In genomic region chr1:78821733-78822430, GRCm38 (mm10) we compare ENCODE assay signal across 12 mouse cellular contexts. TPM values are rescaled to one million over a fixed set of nuclear protein-coding genes. Genes with fewer than 3 reads are reported as not detected.
A peak's percentile ranks its signal among the peaks of the same experiment; 100 is the strongest.
DNase-seq lines count a peak whose midpoint lies in the region; ATAC-seq and TF ChIP-seq lines count a peak whose summit lies in the region.
"Had no signal": no experiment of that assay in that cellular context is flagged by ENCODE, and none has a peak within 500 bp of the region (broad histone marks: within the 10 kb centered on the region; RNA-seq: fewer than 3 reads in every experiment).

No protein-coding gene starts in this region.

- no peak for TF ChIP-seq CTCF in forebrain, postnatal 0 days (IDR thresholded peaks at IDR 0.05; ENCODE audit: low read depth)

- H3K9ac ChIP-seq in forebrain, postnatal 0 days: no peak overlapping the region
- no peak overlapping the region for H3K9ac ChIP-seq in forebrain, embryonic 15.5 days (replicated peaks)
- no peak overlapping the region for H3K9ac ChIP-seq in midbrain, embryonic 13.5 days (replicated peaks)
- H3K9ac ChIP-seq in embryonic facial prominence, embryonic 13.5 days: no peak overlapping the region

- no peak overlapping the region for H3K4me3 ChIP-seq in forebrain, postnatal 0 days (ENCODE audit: low read depth, low read length)
- H3K4me3 ChIP-seq in forebrain, embryonic 15.5 days: no peak overlapping the region
- H3K4me3 ChIP-seq in midbrain, embryonic 13.5 days (replicated peaks): no peak overlapping the region
- H3K4me3 ChIP-seq in midbrain, embryonic 10.5 days: no peak overlapping the region
- no peak overlapping the region for H3K4me3 ChIP-seq in embryonic facial prominence, embryonic 13.5 days

- H3K36me3 ChIP-seq in forebrain, postnatal 0 days (ENCODE audit: insufficient read depth): no peaks in the 10 kb centered on the region
- H3K36me3 ChIP-seq in forebrain, embryonic 15.5 days: no peaks in the 10 kb centered on the region
- H3K36me3 ChIP-seq in midbrain, embryonic 13.5 days: no peaks in the 10 kb centered on the region
- no peaks in the 10 kb centered on the region for H3K36me3 ChIP-seq in midbrain, embryonic 10.5 days
- H3K36me3 ChIP-seq in embryonic facial prominence, embryonic 13.5 days: no peaks in the 10 kb centered on the region

- H3K27ac ChIP-seq in forebrain, postnatal 0 days (ENCODE audit: low read depth, low read length): no peak overlapping the region
- H3K27ac ChIP-seq in forebrain, embryonic 15.5 days (replicated peaks): no peak overlapping the region
- H3K27ac ChIP-seq in midbrain, embryonic 13.5 days: no peak overlapping the region
- no peak overlapping the region for H3K27ac ChIP-seq in midbrain, embryonic 10.5 days (replicated peaks)
- peak overlapping the region; percentile 90 for H3K27ac ChIP-seq in embryonic facial prominence, embryonic 13.5 days

- ATAC-seq in forebrain, postnatal 0 days: 0 out of 2 replicates have a peak, but pooled peaks have one; percentile 12
- no peak for ATAC-seq in forebrain, embryonic 15.5 days (replicated peaks)
- peak; percentile 21; the same call in 1 of the 2 replicates for ATAC-seq in midbrain, embryonic 13.5 days
- ATAC-seq in embryonic facial prominence, embryonic 13.5 days (ENCODE audit: insufficient number of reproducible peaks, insufficient read depth, low FRiP score, low TSS enrichment, low read depth): no peak
- ATAC-seq: forebrain, embryonic 14.5 days had no signal

- no peak for DNase-seq in forebrain, postnatal 0 days
- DNase-seq in midbrain, embryonic 10.5 days (ENCODE audit: low spot score): no peak
- peak; percentile 58 for DNase-seq in testis, postnatal 10 days (ENCODE audit: low spot score)
- DNase-seq in left cerebral cortex, adult 11 months (ENCODE audit: low spot score): no peak
- DNase-seq in spleen, adult 18-20 months: no peak
- DNase-seq: cerebellum, adult 9-10 months; retina, postnatal 1 day had no signal

- peaks cover 5% of the 10 kb centered on the region; the same call in 1 of the 2 replicates for H3K4me1 ChIP-seq in forebrain, postnatal 0 days (ENCODE audit: insufficient read depth)
- peaks cover 33% of the 10 kb centered on the region for H3K4me1 ChIP-seq in forebrain, embryonic 15.5 days
- peaks cover 12% of the 10 kb centered on the region; the same call in 1 of the 2 replicates for H3K4me1 ChIP-seq in midbrain, embryonic 13.5 days (replicated peaks)
- peaks cover 13% of the 10 kb centered on the region; the same call in 1 of the 2 replicates for H3K4me1 ChIP-seq in midbrain, embryonic 10.5 days
- H3K4me1 ChIP-seq in embryonic facial prominence, embryonic 13.5 days: peaks cover 48% of the 10 kb centered on the region

- H3K27me3 ChIP-seq in forebrain, postnatal 0 days (ENCODE audit: insufficient read depth, low read length): no peaks in the 10 kb centered on the region
- H3K27me3 ChIP-seq in forebrain, embryonic 15.5 days: no peaks in the 10 kb centered on the region
- no peaks in the 10 kb centered on the region for H3K27me3 ChIP-seq in midbrain, embryonic 13.5 days
- H3K27me3 ChIP-seq in midbrain, embryonic 10.5 days (ENCODE audit: low read depth, poor library complexity, severe bottlenecking): no peaks in the 10 kb centered on the region
- H3K27me3 ChIP-seq in embryonic facial prominence, embryonic 13.5 days: no peaks in the 10 kb centered on the region

- 90% methylated on average over 15 of the region's 15 CpGs for WGBS in forebrain, postnatal 0 days
- WGBS in forebrain, embryonic 15.5 days: 88% methylated on average over 15 of the region's 15 CpGs
- WGBS in midbrain, embryonic 13.5 days: 86% methylated on average over 15 of the region's 15 CpGs
- 90% methylated on average over 15 of the region's 15 CpGs for WGBS in midbrain, embryonic 10.5 days
- WGBS in embryonic facial prominence, embryonic 13.5 days: 85% methylated on average over 15 of the region's 15 CpGs

- H3K4me2 ChIP-seq in forebrain, postnatal 0 days (ENCODE audit: low read depth): no peak overlapping the region
- no peak overlapping the region for H3K4me2 ChIP-seq in forebrain, embryonic 15.5 days (replicated peaks)
- H3K4me2 ChIP-seq in midbrain, embryonic 13.5 days (replicated peaks): no peak overlapping the region
- H3K4me2 ChIP-seq in embryonic facial prominence, embryonic 13.5 days: no peak overlapping the region

- no peaks in the 10 kb centered on the region for H3K9me3 ChIP-seq in forebrain, postnatal 0 days (ENCODE audit: low read length)
- H3K9me3 ChIP-seq in forebrain, embryonic 15.5 days: no peaks in the 10 kb centered on the region
- no peaks in the 10 kb centered on the region for H3K9me3 ChIP-seq in midbrain, embryonic 13.5 days
- H3K9me3 ChIP-seq in midbrain, embryonic 10.5 days (replicated peaks): no peaks in the 10 kb centered on the region
- H3K9me3 ChIP-seq in embryonic facial prominence, embryonic 13.5 days: no peaks in the 10 kb centered on the region

RNA-seq across cellular contexts. Expression of gene Kcne4, which starts 5.3 kb away (rescaled TPM):
- 0.77 and 2.0 TPM in 2 replicates for total RNA-seq in forebrain, postnatal 0 days (2014; rRNA removed)
- 1.9 and 3.0 TPM in 2 replicates for polyA plus RNA-seq in forebrain, postnatal 0 days (2015; fragmentation: Nextera tagmentation; extraction: Ambion mirVana)
- 1.3 and 1.4 TPM in 2 replicates for polyA plus RNA-seq in forebrain, embryonic 15.5 days (2015; fragmentation: Nextera tagmentation; extraction: Ambion mirVana)
- polyA plus RNA-seq in midbrain, embryonic 13.5 days (2015; fragmentation: Nextera tagmentation; extraction: Ambion mirVana): 1.4 and 1.8 TPM in 2 replicates
- polyA plus RNA-seq in midbrain, embryonic 10.5 days (2016; fragmentation: Nextera tagmentation; extraction: Ambion mirVana): 0.26 and 1.2 TPM in 2 replicates
- polyA plus RNA-seq in embryonic facial prominence, embryonic 13.5 days (2015; fragmentation: Nextera tagmentation; extraction: Ambion mirVana): 16.8 and 19.3 TPM in 2 replicates
- total RNA-seq: megakaryocyte-erythroid progenitor cell, adult 5-6 weeks had no signal

Comparison
In these comparisons a context has a peak if more than half of its experiments do, and no peak if none do; other contexts are left out.
1. ATAC-seq: peak in forebrain, postnatal 0 days (single experiment) and midbrain, embryonic 13.5 days (single experiment); none in forebrain, embryonic 15.5 days (single experiment) and embryonic facial prominence, embryonic 13.5 days (single experiment).